Mouse (Mus musculus) kidney, postnatal 4 days (tissue): ENCODE results near the gene Bfsp2.

Experiments
- DNase-seq, 2 experiments: peaks; one replicate each; pipeline ENCODE4 v3.0.0; 2021; ENCODE audit warnings: mixed read lengths in 2 of 2

Gene Bfsp2

DNA sequence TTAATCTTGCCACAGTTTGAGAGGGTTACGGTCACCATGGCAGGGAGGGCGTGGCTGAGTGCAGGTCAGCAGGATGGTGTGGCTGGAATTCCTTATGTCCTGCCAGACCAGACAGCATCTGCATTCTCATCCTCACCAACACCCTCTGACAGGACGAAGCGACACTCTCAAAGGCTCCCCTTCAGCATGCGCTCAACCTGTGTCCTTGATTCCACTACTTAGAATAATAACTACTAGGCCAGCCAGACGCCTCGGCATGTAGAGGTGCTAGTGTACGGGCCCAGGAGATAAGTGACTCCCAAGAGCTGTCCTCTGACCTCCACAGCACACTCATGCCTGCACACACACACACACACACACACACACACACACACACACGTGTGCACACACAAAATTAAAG lies 101.0 kb downstream of the Bfsp2 start:
- no peak for DNase-seq

DNA sequence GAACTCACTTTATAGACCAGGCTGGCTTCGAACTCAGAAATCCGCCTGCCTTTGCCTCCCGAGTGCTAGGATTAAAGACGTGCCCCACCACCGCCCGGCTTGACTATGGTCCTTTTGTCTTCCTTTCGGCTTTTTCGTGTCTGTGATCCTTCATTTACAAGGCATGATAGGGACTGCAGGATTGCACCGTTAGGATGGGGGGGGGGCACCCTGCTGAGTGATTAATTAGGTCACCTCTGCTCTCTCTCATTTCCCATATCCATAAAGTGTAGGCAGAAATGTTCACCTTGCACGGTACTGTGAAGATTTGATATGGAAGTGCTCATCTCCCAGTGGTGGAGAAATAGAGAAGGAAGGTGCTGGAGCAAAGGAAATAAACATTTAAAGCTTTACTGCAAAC lies 101.5 kb downstream of the Bfsp2 start:
- DNase-seq, result no peak

DNA sequence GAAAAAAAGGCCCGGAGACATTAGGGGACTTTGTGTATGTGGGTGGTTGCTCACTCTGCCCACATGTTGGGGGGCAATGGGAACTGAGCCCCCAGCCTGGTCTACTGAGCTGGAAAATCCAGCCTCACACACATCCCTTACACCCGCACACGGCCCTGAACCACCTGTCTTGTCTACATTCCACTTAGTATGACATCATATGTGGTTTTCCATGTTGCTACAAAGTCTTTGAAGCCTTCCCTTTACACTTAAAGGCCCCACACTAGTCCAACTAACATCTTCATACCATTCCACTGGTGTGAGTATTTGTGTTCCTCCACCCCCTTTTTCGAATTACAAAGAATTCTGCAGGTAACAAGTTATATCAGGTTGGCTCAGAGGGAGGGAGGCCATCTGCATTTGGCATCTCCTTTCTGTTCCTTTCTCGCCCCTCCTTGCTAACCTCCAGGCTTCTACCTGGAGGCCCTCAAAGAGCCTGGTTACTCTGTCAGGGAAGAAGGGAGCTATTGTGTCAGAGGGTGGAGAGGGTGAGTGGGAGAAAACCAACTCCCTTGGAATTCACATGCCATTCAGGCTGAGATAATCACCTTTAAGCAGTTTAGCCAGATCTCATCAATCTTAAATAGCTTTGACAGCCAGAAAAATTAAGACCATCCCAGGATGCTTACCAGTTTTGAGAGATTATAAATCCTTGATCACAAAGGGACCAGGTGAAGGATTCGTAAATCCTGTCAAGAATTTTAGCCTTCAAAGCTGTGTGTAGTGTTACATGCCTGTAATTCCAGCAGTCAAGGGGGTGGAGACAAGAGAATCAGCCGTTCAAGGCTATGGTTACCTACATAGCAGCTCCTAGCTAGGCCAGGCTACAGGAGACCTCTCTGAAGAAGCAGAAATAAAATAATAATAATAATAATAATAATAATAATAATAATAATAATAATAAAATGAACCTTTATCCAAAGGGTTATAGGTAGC lies 103.6 kb downstream of the Bfsp2 start:
- DNase-seq, result no peak
